Mouse (Mus musculus) neural tube, embryonic 11.5 days (tissue): ENCODE measurements around the gene Wdr91. TPM values are rescaled to one million over a fixed set of nuclear protein-coding genes. Genes with fewer than 3 reads are reported as not detected.

Source experiments
- ATAC-seq: fragments of 200-750 bp; cut with Nextera tagmentation; 2 replicates; pipeline ENCODE4 v1.8.0; 2017; ENCODE audit warnings: moderate number of reproducible peaks, mild to moderate bottlenecking, moderate TSS enrichment, moderate library complexity; ENCODE audit not compliant: insufficient read depth, low FRiP score, low TSS enrichment
- DNase-seq: peaks from one replicate; pipeline ENCODE4 v3.0.0-alpha.2; 2015; ENCODE audit warnings: low spot score
- H3K27ac ChIP-seq: fragments of 300-500 bp; sonication (generic); 2 replicates; pipeline ENCODE4 v1.5.1; 2014; ENCODE audit warnings: low read depth, mild to moderate bottlenecking, low read length
- H3K27me3 ChIP-seq: fragments of 300-500 bp; sonication (generic); 2 replicates; pipeline ENCODE4 v1.6.1; 2014; ENCODE audit warnings: mild to moderate bottlenecking, low read length, mixed read lengths; ENCODE audit not compliant: control insufficient read depth, insufficient read depth
- H3K36me3 ChIP-seq: fragments of 300-500 bp; sonication (generic); 2 replicates; pipeline ENCODE4 v1.6.1; 2014; ENCODE audit warnings: mild to moderate bottlenecking, low read length, moderate library complexity, mixed read lengths; ENCODE audit not compliant: control insufficient read depth, insufficient read depth
- H3K4me1 ChIP-seq: fragments of 300-500 bp; sonication (generic); 2 replicates; pipeline ENCODE4 v1.6.1; 2014; ENCODE audit warnings: low read length, mixed read lengths; ENCODE audit not compliant: control insufficient read depth, insufficient read depth
- H3K4me2 ChIP-seq: fragments of 300-500 bp; sonication (generic); 2 replicates; pipeline ENCODE4 v1.6.1; 2014; ENCODE audit warnings: low read depth, mild to moderate bottlenecking, moderate library complexity
- H3K4me3 ChIP-seq: fragments of 300-500 bp; sonication (generic); 2 replicates; pipeline ENCODE4 v1.5.1; 2014; ENCODE audit warnings: low read depth, low read length
- H3K9ac ChIP-seq: fragments of 300-500 bp; sonication (generic); 2 replicates; pipeline ENCODE4 v1.6.1; 2014; ENCODE audit warnings: mild to moderate bottlenecking, low read length
- H3K9me3 ChIP-seq: fragments of 300-500 bp; sonication (generic); 2 replicates; pipeline ENCODE4 v1.6.1; 2016; ENCODE audit warnings: low read length; ENCODE audit not compliant: control insufficient read depth
- WGBS: fragments of 180-500 bp; shearing (Covaris S2); extraction: QIAGEN DNeasy Blood & Tissue Kit; methylation state at CpG from one replicate; pipeline ENCODE4 v1.1.7; 2014; 5-methylcytosine and 5-hydroxymethylcytosine counted together
- polyA plus RNA-seq: library from polyadenylated mRNA; unstranded; fragments of >200 nt; fragmentation: Nextera tagmentation; extraction: Ambion mirVana; gene quantifications from 2 replicates; pipeline ENCODE4 v1.2.1, GENCODE M21; 2014

The Wdr91 gene
- polyA plus RNA-seq, 1 experiment from 2014 or later: 11.0 TPM

GRCm38 (mm10) chr6:34927156-34927555 is 16.5 kb upstream of the Wdr91 start:
- DNase-seq: peak; percentile 68
- H3K27me3 ChIP-seq: no peaks in the 10 kb centered on the region
- no peak for ATAC-seq
- H3K36me3 ChIP-seq: no peaks in the 10 kb centered on the region
- no peaks in the 10 kb centered on the region for H3K4me1 ChIP-seq
- no peaks in the 10 kb centered on the region for H3K9me3 ChIP-seq
- H3K4me3 ChIP-seq: no peak overlapping the region
- no peak overlapping the region for H3K9ac ChIP-seq
- H3K4me2 ChIP-seq: no peak overlapping the region
- 50% methylated on average over 4 of the region's 4 CpGs for WGBS
- no peak overlapping the region for H3K27ac ChIP-seq

GRCm38 (mm10) chr6:34921941-34922340 is 11.3 kb upstream of the Wdr91 start:
- Histone ChIP-seq H3K4me3 (no peak overlapping the region), H3K27me3 (no peaks in the 10 kb centered on the region), H3K27ac (no peak overlapping the region), H3K36me3 (no peaks in the 10 kb centered on the region), H3K4me1 (no peaks in the 10 kb centered on the region), H3K9ac (no peak overlapping the region), H3K9me3 (no peaks in the 10 kb centered on the region), H3K4me2 (no peak overlapping the region)
- DNase-seq (peak; percentile 23), ATAC-seq (no peak)
- WGBS: 62% methylated on average over 13 of the region's 14 CpGs

- Histone ChIP-seq H3K27me3 (no peaks in the 10 kb centered on the region), H3K4me2 (no peak overlapping the region), H3K9ac (no peak overlapping the region), H3K27ac (no peak overlapping the region), H3K9me3 (no peaks in the 10 kb centered on the region), H3K4me1 (no peaks in the 10 kb centered on the region), H3K4me3 (no peak overlapping the region), H3K36me3 (no peaks in the 10 kb centered on the region)
- WGBS: 94% methylated on average over 12 of the region's 12 CpGs
- ATAC-seq: no peak
- DNase-seq: no peak
Measured at GRCm38 (mm10) chr6:34920631-34921030, 10.0 kb upstream of the Wdr91 start.

GRCm38 (mm10) chr6:34919956-34920355 is 9.3 kb upstream of the Wdr91 start, which contains the start of gene Stra8:
Gene Stra8, plus strand, starts transcription at chr6:34920163.
- no peak within 1 kb of the TSS for H3K4me2 ChIP-seq
- H3K4me1 ChIP-seq: no peaks in the 10 kb centered on the region
- H3K9me3 ChIP-seq: no peaks in the 10 kb centered on the region
- H3K9ac ChIP-seq: no peak within 1 kb of the TSS
- no peaks in the 10 kb centered on the region for H3K27me3 ChIP-seq
- no peaks in the 10 kb centered on the region for H3K36me3 ChIP-seq
- ATAC-seq (no peak), DNase-seq (no peak)
- H3K27ac ChIP-seq: no peak within 1 kb of the TSS
- WGBS: 44% methylated on average over 10 of the region's 10 CpGs
- no peak within 1 kb of the TSS for H3K4me3 ChIP-seq

- Histone ChIP-seq H3K9me3 (no peaks in the 10 kb centered on the region), H3K4me2 (no peak overlapping the region), H3K27me3 (no peaks in the 10 kb centered on the region), H3K9ac (no peak overlapping the region), H3K4me1 (no peaks in the 10 kb centered on the region), H3K4me3 (no peak overlapping the region), H3K36me3 (no peaks in the 10 kb centered on the region), H3K27ac (no peak overlapping the region)
- WGBS: 84% methylated on average over 7 of the region's 7 CpGs
- DNase-seq: no peak
- ATAC-seq: no peak
Measured at GRCm38 (mm10) chr6:34919146-34919545, 8.5 kb upstream of the Wdr91 start.

GRCm38 (mm10) chr6:34914462-34914861 is 3.8 kb upstream of the Wdr91 start:
- H3K4me2 ChIP-seq: no peak overlapping the region
- no peaks in the 10 kb centered on the region for H3K9me3 ChIP-seq
- no peak for ATAC-seq
- no peak for DNase-seq
- peaks cover 5% of the 10 kb centered on the region; the same call in 1 of the 2 replicates for H3K4me1 ChIP-seq
- H3K9ac ChIP-seq: no peak overlapping the region
- WGBS: 84% methylated on average over 3 of the region's 3 CpGs
- H3K27me3 ChIP-seq: no peaks in the 10 kb centered on the region
- H3K27ac ChIP-seq: no peak overlapping the region
- H3K4me3 ChIP-seq: no peak overlapping the region
- H3K36me3 ChIP-seq: no peaks in the 10 kb centered on the region

GRCm38 (mm10) chr6:34913341-34914040 is 2.8 kb upstream of the Wdr91 start:
- H3K4me1 ChIP-seq: peaks cover 5% of the 10 kb centered on the region; the same call in 1 of the 2 replicates
- DNase-seq: no peak
- H3K9me3 ChIP-seq: no peaks in the 10 kb centered on the region
- H3K27me3 ChIP-seq: no peaks in the 10 kb centered on the region
- 86% methylated on average over 13 of the region's 13 CpGs for WGBS
- H3K9ac ChIP-seq: no peak overlapping the region
- H3K36me3 ChIP-seq: no peaks in the 10 kb centered on the region
- no peak overlapping the region for H3K4me3 ChIP-seq
- no peak overlapping the region for H3K27ac ChIP-seq
- ATAC-seq: no peak
- no peak overlapping the region for H3K4me2 ChIP-seq

- peaks cover 5% of the 10 kb centered on the region; the same call in 1 of the 2 replicates for H3K4me1 ChIP-seq
- 0 out of 2 replicates have a peak, but pooled peaks cover 2% of the 10 kb centered on the region for H3K36me3 ChIP-seq
- H3K4me3 ChIP-seq: peak overlapping the region; percentile 70
- H3K9me3 ChIP-seq: no peaks in the 10 kb centered on the region
- peak overlapping the region; percentile 71 for H3K9ac ChIP-seq
- H3K27me3 ChIP-seq: no peaks in the 10 kb centered on the region
- H3K27ac ChIP-seq: no peak overlapping the region
- DNase-seq (no peak), ATAC-seq (no peak)
- peak overlapping the region; percentile 40 for H3K4me2 ChIP-seq
- 48% methylated on average over 8 of the region's 8 CpGs for WGBS
Measured at GRCm38 (mm10) chr6:34909631-34910345, 888 bp downstream of the Wdr91 start.
